Mouse (Mus musculus): ENCODE measurements around the gene Jun. TPM values are rescaled to one million over a fixed set of nuclear protein-coding genes. Genes with fewer than 3 reads are reported as not detected.

The Jun gene
- total RNA-seq, 2 experiments from 2014 or later = 61.6 to 69.6 TPM

GRCm38 (mm10) chr4:95025847-95026600 is 26.0 kb downstream of the Jun start:
- DNase-seq = no peak

GRCm38 (mm10) chr4:95023350-95023953 is 28.6 kb downstream of the Jun start:
- DNase-seq = no peak

- DNase-seq = no peak
Measured at GRCm38 (mm10) chr4:95021649-95022637, 30.1 kb downstream of the Jun start.

GRCm38 (mm10) chr4:95020201-95020600 is 31.8 kb downstream of the Jun start:
- DNase-seq = no peak

- DNase-seq = no peak
Measured at GRCm38 (mm10) chr4:95018221-95018620, 33.8 kb downstream of the Jun start.

- DNase-seq = no peak
Measured at GRCm38 (mm10) chr4:95012706-95013105, 39.3 kb downstream of the Jun start.

- DNase-seq = no peak
Measured at GRCm38 (mm10) chr4:95012256-95012655, 39.8 kb downstream of the Jun start.

GRCm38 (mm10) chr4:95008175-95009057 is 43.6 kb downstream of the Jun start:
- peak; percentile 86 for DNase-seq

GRCm38 (mm10) chr4:95007759-95008158 is 44.3 kb downstream of the Jun start:
- no peak for DNase-seq

- no peak for DNase-seq
Measured at GRCm38 (mm10) chr4:95005251-95005830, 46.7 kb downstream of the Jun start.

- DNase-seq = no peak
Measured at GRCm38 (mm10) chr4:95001043-95001775, 50.8 kb downstream of the Jun start.

- DNase-seq = no peak
Measured at GRCm38 (mm10) chr4:95000147-95000546, 51.9 kb downstream of the Jun start.

GRCm38 (mm10) chr4:94999249-94999648 is 52.8 kb downstream of the Jun start:
- no peak for DNase-seq

Other genes with a start within 250 kb of the Jun start
- under 1 TPM in 1 of 2 experiments, not detected in 1; 0.24 TPM for gene Eqtn, start 123.4 kb downstream of the Jun start, total RNA-seq (2021)
- gene Mysm1, start 73.1 kb downstream of the Jun start, total RNA-seq (2021) = 10 to 100 TPM; 16.0 to 16.6 TPM

Data from heart, postnatal 4 days (tissue).